Mouse (Mus musculus) myocyte (in vitro differentiated cells): ENCODE results near the gene Acot10.
"Not testable (repeated sequence)": the region's sequence is repeated elsewhere in the genome, so short reads cannot be mapped to it uniquely, and the experiment has no call there.

Experiments used
- CEBPB ChIP-seq: IDR thresholded peaks from 2 replicates; pipeline ENCODE4 v1.6.1; 2011; ENCODE audit warnings: mild to moderate bottlenecking, moderate library complexity; ENCODE audit not compliant: poor library complexity, insufficient read depth, severe bottlenecking
- POLR2A ChIP-seq: IDR thresholded peaks from one replicate; pipeline ENCODE4 v1.6.1; 2011; ENCODE audit warnings: low read depth, mild to moderate bottlenecking, control low read depth, moderate library complexity; ENCODE audit not compliant: insufficient read length
- USF1 ChIP-seq: IDR thresholded peaks from one replicate; pipeline ENCODE4 v1.6.1; 2011; ENCODE audit warnings: low read depth, mild to moderate bottlenecking, control low read depth, moderate library complexity

DNA sequence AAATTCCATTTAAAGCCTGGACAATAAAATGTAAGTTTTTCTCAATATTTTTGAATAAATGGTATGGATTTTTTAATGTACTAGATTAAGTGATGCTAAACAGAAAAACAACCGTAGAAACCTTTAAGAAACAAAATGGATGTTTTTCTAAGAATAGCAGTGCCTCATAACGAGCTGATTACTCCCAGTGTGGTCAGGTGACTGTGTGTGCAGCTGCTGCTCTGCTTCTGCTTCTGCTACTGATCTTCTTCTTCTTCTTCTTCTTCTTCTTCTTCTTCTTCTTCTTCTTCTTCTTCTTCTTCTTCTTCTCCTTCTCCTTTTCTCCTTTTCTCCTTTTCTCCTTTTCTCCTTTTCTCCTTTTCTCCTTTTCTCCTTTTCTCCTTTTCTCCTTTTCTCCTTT, 3.0 kb upstream of the Acot10 start:
- TF ChIP-seq CEBPB, POLR2A: not testable (repeated sequence)
- TF ChIP-seq USF1, result peak; percentile 33
